Mouse (Mus musculus): Measurements from ENCODE around the gene Shc1. TPM values are rescaled to one million over a fixed set of nuclear protein-coding genes. Genes with fewer than 3 reads are reported as not detected.

Gene Shc1
- polyA plus RNA-seq, 1 experiment from 2014 or later: 15.9 TPM

- ATAC-seq: no peak
- WGBS: 67% methylated on average over 16 of the region's 16 CpGs
- no peak overlapping the region for H3K4me3 ChIP-seq
Measured at GRCm38 (mm10) chr3:89408448-89408847, 9.8 kb upstream of the Shc1 start.

GRCm38 (mm10) chr3:89409701-89410100, 8.5 kb upstream of the Shc1 start:
- Histone ChIP-seq H3K9me3 (replicated peaks) (no peaks in the 10 kb centered on the region), H3K36me3 (ENCODE audit: poor library complexity, severe bottlenecking) (peaks cover 38% of the 10 kb centered on the region), H3K4me1 (peaks cover 11% of the 10 kb centered on the region), H3K27me3 (no peaks in the 10 kb centered on the region), H3K27ac (no peak overlapping the region), H3K9ac (no peak overlapping the region), H3K4me3 (no peak overlapping the region), H3K4me2 (no peak overlapping the region)
- 96% methylated on average over 3 of the region's 3 CpGs for WGBS
- ATAC-seq: no peak

More at GRCm38 (mm10) chr3:89408448-89408847, 9.8 kb upstream of the Shc1 start:
- Histone ChIP-seq H3K27me3 (no peaks in the 10 kb centered on the region), H3K4me2 (no peak overlapping the region), H3K9ac (no peak overlapping the region), H3K4me1 (peaks cover 11% of the 10 kb centered on the region), H3K27ac (no peak overlapping the region), H3K9me3 (replicated peaks) (no peaks in the 10 kb centered on the region), H3K36me3 (ENCODE audit: poor library complexity, severe bottlenecking) (peaks cover 37% of the 10 kb centered on the region)

- ATAC-seq: no peak
- H3K27me3 ChIP-seq: no peaks in the 10 kb centered on the region
- peak overlapping the region; percentile 78 for H3K4me2 ChIP-seq
- H3K27ac ChIP-seq: peak overlapping the region; percentile 16; the same call in 1 of the 2 replicates
- H3K9me3 ChIP-seq (replicated peaks): no peaks in the 10 kb centered on the region
- peaks cover 43% of the 10 kb centered on the region for H3K36me3 ChIP-seq (ENCODE audit: poor library complexity, severe bottlenecking)
- peak overlapping the region; percentile 59 for H3K4me3 ChIP-seq
- WGBS: 78% methylated on average over 10 of the region's 10 CpGs
- peaks cover 11% of the 10 kb centered on the region for H3K4me1 ChIP-seq
- peak overlapping the region; percentile 62 for H3K9ac ChIP-seq
Measured at GRCm38 (mm10) chr3:89410864-89411263, 7.4 kb upstream of the Shc1 start.

- peak within 1 kb of the TSS; percentile 78 for H3K4me2 ChIP-seq
- peak within 1 kb of the TSS; percentile 16; the same call in 1 of the 2 replicates for H3K27ac ChIP-seq
- peaks cover 48% of the 10 kb centered on the region for H3K36me3 ChIP-seq (ENCODE audit: poor library complexity, severe bottlenecking)
- no peaks in the 10 kb centered on the region for H3K9me3 ChIP-seq (replicated peaks)
- 6% methylated on average over 28 of the region's 28 CpGs for WGBS
- ATAC-seq: peak; percentile 99
- peak within 1 kb of the TSS; percentile 62 for H3K9ac ChIP-seq
- H3K4me3 ChIP-seq: peak within 1 kb of the TSS; percentile 59
- no peaks in the 10 kb centered on the region for H3K27me3 ChIP-seq
- H3K4me1 ChIP-seq: peaks cover 20% of the 10 kb centered on the region
Measured at GRCm38 (mm10) chr3:89411490-89412393, 6.5 kb upstream of the Shc1 start, which contains the start of gene Flad1. Flad1 (minus strand) TSS chr3:89411870.

GRCm38 (mm10) chr3:89416158-89416557, 2.1 kb upstream of the Shc1 start:
- Histone ChIP-seq H3K36me3 (ENCODE audit: poor library complexity, severe bottlenecking) (peaks cover 30% of the 10 kb centered on the region), H3K27me3 (no peaks in the 10 kb centered on the region), H3K9me3 (replicated peaks) (no peaks in the 10 kb centered on the region), H3K27ac (no peak overlapping the region), H3K4me2 (peak overlapping the region; percentile 91; the same call in 1 of the 2 replicates), H3K9ac (no peak overlapping the region), H3K4me3 (no peak overlapping the region), H3K4me1 (peaks cover 38% of the 10 kb centered on the region)
- ATAC-seq: no peak
- whole genome bisulfite sequencing: 96% methylated on average over 8 of the region's 8 CpGs

GRCm38 (mm10) chr3:89417131-89417530, 1.1 kb upstream of the Shc1 start:
- ATAC-seq: no peak
- 28% methylated on average over 2 of the region's 2 CpGs for WGBS
- Histone ChIP-seq H3K27ac (peak overlapping the region; percentile 88), H3K9me3 (replicated peaks) (no peaks in the 10 kb centered on the region), H3K36me3 (ENCODE audit: poor library complexity, severe bottlenecking) (peaks cover 30% of the 10 kb centered on the region), H3K4me2 (peak overlapping the region; percentile 91), H3K4me3 (peak overlapping the region; percentile 62), H3K9ac (peak overlapping the region; percentile 71), H3K27me3 (no peaks in the 10 kb centered on the region), H3K4me1 (peaks cover 46% of the 10 kb centered on the region)

GRCm38 (mm10) chr3:89417840-89418169, 438 bp upstream of the Shc1 start:
- Histone ChIP-seq H3K9me3 (replicated peaks) (no peaks in the 10 kb centered on the region), H3K36me3 (ENCODE audit: poor library complexity, severe bottlenecking) (peaks cover 30% of the 10 kb centered on the region), H3K4me2 (peak overlapping the region; percentile 91), H3K27ac (peak overlapping the region; percentile 88), H3K4me1 (peaks cover 49% of the 10 kb centered on the region), H3K9ac (peak overlapping the region; percentile 71), H3K4me3 (peak overlapping the region; percentile 62), H3K27me3 (no peaks in the 10 kb centered on the region)
- ATAC-seq: peak; percentile 62
- WGBS: under 1% methylated on average over 20 of the region's 20 CpGs

- under 1% methylated on average over 16 of the region's 16 CpGs for WGBS
- Histone ChIP-seq H3K4me3 (peak overlapping the region; percentile 62), H3K4me1 (peaks cover 49% of the 10 kb centered on the region)
Measured at GRCm38 (mm10) chr3:89418861-89419250, 613 bp downstream of the Shc1 start.

GRCm38 (mm10) chr3:89419571-89419970, 1.3 kb downstream of the Shc1 start:
- H3K4me1 ChIP-seq: peaks cover 49% of the 10 kb centered on the region
- 8% methylated on average over 9 of the region's 9 CpGs for WGBS

More at GRCm38 (mm10) chr3:89418861-89419250, 613 bp downstream of the Shc1 start:
- Histone ChIP-seq H3K4me2 (peak overlapping the region; percentile 91), H3K36me3 (ENCODE audit: poor library complexity, severe bottlenecking) (peaks cover 25% of the 10 kb centered on the region), H3K9me3 (replicated peaks) (no peaks in the 10 kb centered on the region), H3K27me3 (no peaks in the 10 kb centered on the region), H3K27ac (peak overlapping the region; percentile 88), H3K9ac (peak overlapping the region; percentile 73)
- peak; percentile 9 for ATAC-seq

GRCm38 (mm10) chr3:89419981-89420380, 1.7 kb downstream of the Shc1 start:
- WGBS: 27% methylated on average over 3 of the region's 3 CpGs
- Histone ChIP-seq H3K27ac (peak overlapping the region; percentile 88; the same call in 1 of the 2 replicates), H3K36me3 (ENCODE audit: poor library complexity, severe bottlenecking) (peaks cover 14% of the 10 kb centered on the region), H3K4me3 (peak overlapping the region; percentile 62), H3K4me1 (peaks cover 49% of the 10 kb centered on the region), H3K4me2 (peak overlapping the region; percentile 91), H3K27me3 (no peaks in the 10 kb centered on the region), H3K9ac (peak overlapping the region; percentile 73), H3K9me3 (replicated peaks) (no peaks in the 10 kb centered on the region)
- no peak for ATAC-seq

More at GRCm38 (mm10) chr3:89419571-89419970, 1.3 kb downstream of the Shc1 start:
- H3K4me3 ChIP-seq: peak overlapping the region; percentile 62
- peaks cover 18% of the 10 kb centered on the region for H3K36me3 ChIP-seq (ENCODE audit: poor library complexity, severe bottlenecking)
- ATAC-seq: no peak
- H3K27me3 ChIP-seq: no peaks in the 10 kb centered on the region
- H3K4me2 ChIP-seq: peak overlapping the region; percentile 91
- peak overlapping the region; percentile 88 for H3K27ac ChIP-seq
- H3K9me3 ChIP-seq (replicated peaks): no peaks in the 10 kb centered on the region
- H3K9ac ChIP-seq: peak overlapping the region; percentile 73

GRCm38 (mm10) chr3:89420421-89420820, 2.2 kb downstream of the Shc1 start:
- WGBS: 65% methylated on average over 2 of the region's 2 CpGs
- Histone ChIP-seq H3K4me3 (no peak overlapping the region), H3K9ac (no peak overlapping the region), H3K27me3 (no peaks in the 10 kb centered on the region), H3K4me1 (peaks cover 49% of the 10 kb centered on the region), H3K27ac (no peak overlapping the region), H3K4me2 (0 out of 2 replicates have a peak overlapping the region, but pooled peaks have one; percentile 91), H3K9me3 (replicated peaks) (no peaks in the 10 kb centered on the region), H3K36me3 (ENCODE audit: poor library complexity, severe bottlenecking) (peaks cover 9% of the 10 kb centered on the region)
- ATAC-seq: no peak
